Mouse (Mus musculus) gastrocnemius, postnatal 25 days (tissue): ENCODE results near the gene Slc22a15. TPM values are rescaled to one million over a fixed set of nuclear protein-coding genes. Genes with fewer than 3 reads are reported as not detected.

Experiments used
- DNase-seq: peaks from one replicate; pipeline ENCODE4 v3.0.0; 2022
- total RNA-seq, 2 experiments: library from RNA; stranded (reverse); gene quantifications; 1 replicate in 1 of 2; 2 replicates in 1 of 2; pipeline ENCODE4 v1.2.3; 2021

Slc22a15 gene
- total RNA-seq, 2 experiments from 2014 or later, result 0.54 to 0.67 TPM

GRCm38 (mm10) chr3:101812341-101812962 lies 111.8 kb downstream of the Slc22a15 start:
- DNase-seq, result peak; percentile 30

GRCm38 (mm10) chr3:101811931-101812330 lies 112.3 kb downstream of the Slc22a15 start:
- DNase-seq, result no peak

GRCm38 (mm10) chr3:101807646-101808045 lies 116.6 kb downstream of the Slc22a15 start:
- no peak for DNase-seq

GRCm38 (mm10) chr3:101806941-101807340 lies 117.3 kb downstream of the Slc22a15 start:
- no peak for DNase-seq

- peak; percentile 81 for DNase-seq
Measured at GRCm38 (mm10) chr3:101806149-101806548, 118.1 kb downstream of the Slc22a15 start.

Other genes starting within 250 kb of the Slc22a15 start
- not detected for gene Mab21l3, start 75.5 kb downstream of the Slc22a15 start, total RNA-seq
- not detected for gene Nhlh2, start 85.6 kb upstream of the Slc22a15 start, total RNA-seq
- gene Casq2, start 162.0 kb upstream of the Slc22a15 start, total RNA-seq, result 10 to 100 TPM; 76.4 to 76.8 TPM